Mouse (Mus musculus) forebrain, embryonic 13.5 days (tissue): ENCODE results near the gene Pth2r. TPM values are rescaled to one million over a fixed set of nuclear protein-coding genes. Genes with fewer than 3 reads are reported as not detected.

Experiments used
- ATAC-seq: fragments of 200-750 bp; cut with Nextera tagmentation; 2 replicates; pipeline ENCODE4 v1.8.0; 2017
- H3K27ac ChIP-seq: fragments of 300-500 bp; sonication (generic); 2 replicates; pipeline ENCODE4 v1.5.1; 2015; ENCODE audit warnings: inconsistent platforms, mild to moderate bottlenecking, moderate library complexity
- H3K27me3 ChIP-seq: fragments of 300-500 bp; sonication (generic); 2 replicates; pipeline ENCODE4 v1.6.1; 2015; ENCODE audit warnings: mild to moderate bottlenecking, inconsistent platforms
- H3K36me3 ChIP-seq: fragments of 300-500 bp; sonication (generic); 2 replicates; pipeline ENCODE4 v1.6.1; 2015; ENCODE audit warnings: mild to moderate bottlenecking, inconsistent platforms; ENCODE audit not compliant: poor library complexity, severe bottlenecking
- H3K4me1 ChIP-seq: fragments of 300-500 bp; sonication (generic); 2 replicates; pipeline ENCODE4 v1.6.1; 2015; ENCODE audit warnings: inconsistent platforms
- H3K4me2 ChIP-seq: fragments of 300-500 bp; sonication (generic); 2 replicates; pipeline ENCODE4 v1.6.1; 2015; ENCODE audit warnings: inconsistent platforms, mild to moderate bottlenecking, moderate library complexity
- H3K4me3 ChIP-seq: fragments of 300-500 bp; sonication (generic); 2 replicates; pipeline ENCODE4 v1.5.1; 2015; ENCODE audit warnings: mild to moderate bottlenecking, inconsistent platforms
- H3K9ac ChIP-seq: fragments of 300-500 bp; sonication (generic); 2 replicates; pipeline ENCODE4 v1.6.1; 2015; ENCODE audit warnings: mild to moderate bottlenecking, inconsistent platforms
- H3K9me3 ChIP-seq: fragments of 300-500 bp; sonication (generic); replicated peaks from 2 replicates; pipeline ENCODE4 v1.6.1; 2016; ENCODE audit warnings: inconsistent platforms
- WGBS: fragments of 180-500 bp; shearing (Covaris S2); methylation state at CpG from one replicate; pipeline ENCODE4 v1.1.7; 2015; 5-methylcytosine and 5-hydroxymethylcytosine counted together
- polyA plus RNA-seq: library from polyadenylated mRNA; unstranded; fragments of >200 nt; fragmentation: Nextera tagmentation; extraction: Ambion mirVana; gene quantifications from 2 replicates; pipeline ENCODE4 v1.2.1, GENCODE M21; 2015

Pth2r gene
- polyA plus RNA-seq: 0.54 and 1.1 TPM in 2 replicates

GRCm38 (mm10) chr1:65281756-65282155, at the start of gene Pth2r:
Gene Pth2r (plus strand): TSS chr1:65282056.
- no peak for ATAC-seq
- 80% methylated on average over 6 of the region's 6 CpGs for WGBS
- H3K9me3 ChIP-seq: no peaks in the 10 kb centered on the region
- H3K27me3 ChIP-seq: no peaks in the 10 kb centered on the region
- no peak within 1 kb of the TSS for H3K9ac ChIP-seq
- no peak within 1 kb of the TSS for H3K27ac ChIP-seq
- H3K4me3 ChIP-seq: no peak within 1 kb of the TSS
- peaks cover 2% of the 10 kb centered on the region for H3K36me3 ChIP-seq
- no peaks in the 10 kb centered on the region for H3K4me1 ChIP-seq
- H3K4me2 ChIP-seq: no peak within 1 kb of the TSS

- WGBS: 89% methylated on average over 3 of the region's 3 CpGs
- H3K4me2 ChIP-seq: no peak overlapping the region
- H3K27ac ChIP-seq: no peak overlapping the region
- no peak for ATAC-seq
- no peak overlapping the region for H3K4me3 ChIP-seq
- no peaks in the 10 kb centered on the region for H3K9me3 ChIP-seq
- no peak overlapping the region for H3K9ac ChIP-seq
- peaks cover 41% of the 10 kb centered on the region for H3K36me3 ChIP-seq
- no peaks in the 10 kb centered on the region for H3K27me3 ChIP-seq
- no peaks in the 10 kb centered on the region for H3K4me1 ChIP-seq
These were observed 44.1 kb upstream of the Pth2r start for GRCm38 (mm10) chr1:65237712-65238111.

- H3K4me1 ChIP-seq: no peaks in the 10 kb centered on the region
- no peak overlapping the region for H3K27ac ChIP-seq
- no peak for ATAC-seq
- 92% methylated on average over 1 of the region's 1 CpGs for WGBS
- H3K9me3 ChIP-seq: no peaks in the 10 kb centered on the region
- H3K9ac ChIP-seq: no peak overlapping the region
- peaks cover 33% of the 10 kb centered on the region for H3K36me3 ChIP-seq
- no peaks in the 10 kb centered on the region for H3K27me3 ChIP-seq
- no peak overlapping the region for H3K4me3 ChIP-seq
- H3K4me2 ChIP-seq: no peak overlapping the region
These were observed 36.2 kb upstream of the Pth2r start for GRCm38 (mm10) chr1:65245637-65246036.

- H3K27ac ChIP-seq: no peak overlapping the region
- no peaks in the 10 kb centered on the region for H3K9me3 ChIP-seq
- H3K4me3 ChIP-seq: no peak overlapping the region
- no peak overlapping the region for H3K9ac ChIP-seq
- 64% methylated on average over 3 of the region's 3 CpGs for WGBS
- no peak for ATAC-seq
- H3K4me2 ChIP-seq: no peak overlapping the region
- no peaks in the 10 kb centered on the region for H3K27me3 ChIP-seq
- peaks cover 6% of the 10 kb centered on the region for H3K36me3 ChIP-seq
- no peaks in the 10 kb centered on the region for H3K4me1 ChIP-seq
These were observed 1.4 kb upstream of the Pth2r start for GRCm38 (mm10) chr1:65280461-65280860.

GRCm38 (mm10) chr1:65282766-65283165, 910 bp downstream of the Pth2r start:
- WGBS: 8% methylated on average over 6 of the region's 6 CpGs
- ATAC-seq: peak; percentile 78
- Histone ChIP-seq H3K36me3 (no peaks in the 10 kb centered on the region), H3K4me1 (no peaks in the 10 kb centered on the region), H3K27me3 (no peaks in the 10 kb centered on the region), H3K9me3 (no peaks in the 10 kb centered on the region), H3K4me3 (no peak overlapping the region), H3K27ac (no peak overlapping the region), H3K9ac (no peak overlapping the region), H3K4me2 (no peak overlapping the region)

GRCm38 (mm10) chr1:65308476-65308875, 26.6 kb downstream of the Pth2r start:
- Histone ChIP-seq H3K27ac (no peak overlapping the region), H3K4me3 (no peak overlapping the region), H3K4me1 (peaks cover 10% of the 10 kb centered on the region), H3K9me3 (no peaks in the 10 kb centered on the region), H3K36me3 (no peaks in the 10 kb centered on the region), H3K27me3 (peaks cover 16% of the 10 kb centered on the region), H3K9ac (no peak overlapping the region), H3K4me2 (no peak overlapping the region)
- no peak for ATAC-seq
- WGBS: 92% methylated on average over 3 of the region's 3 CpGs

- ATAC-seq: peak; percentile 55; the same call in 1 of the 2 replicates
- Histone ChIP-seq H3K36me3 (no peaks in the 10 kb centered on the region), H3K4me1 (peaks cover 10% of the 10 kb centered on the region), H3K4me2 (peak overlapping the region; percentile 87), H3K27me3 (peaks cover 16% of the 10 kb centered on the region), H3K9ac (peak overlapping the region; percentile 62), H3K4me3 (peak overlapping the region; percentile 42), H3K9me3 (no peaks in the 10 kb centered on the region), H3K27ac (no peak overlapping the region)
- WGBS: under 1% methylated on average over 29 of the region's 29 CpGs
These were observed 29.5 kb downstream of the Pth2r start for GRCm38 (mm10) chr1:65311214-65311933.

GRCm38 (mm10) chr1:65312118-65312517, 30.3 kb downstream of the Pth2r start:
- H3K9me3 ChIP-seq: no peaks in the 10 kb centered on the region
- no peak overlapping the region for H3K27ac ChIP-seq
- no peaks in the 10 kb centered on the region for H3K36me3 ChIP-seq
- WGBS: 12% methylated on average over 7 of the region's 7 CpGs
- peak; percentile 53; the same call in 1 of the 2 replicates for ATAC-seq
- peaks cover 16% of the 10 kb centered on the region for H3K27me3 ChIP-seq
- peaks cover 10% of the 10 kb centered on the region for H3K4me1 ChIP-seq
- H3K9ac ChIP-seq: peak overlapping the region; percentile 62; the same call in 1 of the 2 replicates
- H3K4me2 ChIP-seq: peak overlapping the region; percentile 87
- peak overlapping the region; percentile 42 for H3K4me3 ChIP-seq

- Histone ChIP-seq H3K36me3 (no peaks in the 10 kb centered on the region), H3K9ac (no peak overlapping the region), H3K27ac (no peak overlapping the region), H3K4me2 (no peak overlapping the region), H3K9me3 (no peaks in the 10 kb centered on the region), H3K27me3 (peaks cover 16% of the 10 kb centered on the region), H3K4me3 (no peak overlapping the region), H3K4me1 (peaks cover 10% of the 10 kb centered on the region)
- WGBS: 64% methylated on average over 2 of the region's 2 CpGs
- ATAC-seq: no peak
These were observed 31.0 kb downstream of the Pth2r start for GRCm38 (mm10) chr1:65312896-65313295.

- no peak for ATAC-seq
- Histone ChIP-seq H3K9ac (no peak overlapping the region), H3K27me3 (peaks cover 16% of the 10 kb centered on the region), H3K4me2 (no peak overlapping the region), H3K4me1 (peaks cover 10% of the 10 kb centered on the region), H3K9me3 (no peaks in the 10 kb centered on the region), H3K36me3 (no peaks in the 10 kb centered on the region), H3K27ac (no peak overlapping the region), H3K4me3 (no peak overlapping the region)
- 66% methylated on average over 13 of the region's 13 CpGs for WGBS
These were observed 32.5 kb downstream of the Pth2r start for GRCm38 (mm10) chr1:65314054-65315021.

GRCm38 (mm10) chr1:65315022-65315407, 33.2 kb downstream of the Pth2r start:
- no peaks in the 10 kb centered on the region for H3K36me3 ChIP-seq

GRCm38 (mm10) chr1:65334026-65334425, 52.2 kb downstream of the Pth2r start:
- WGBS: 87% methylated on average over 5 of the region's 5 CpGs
- H3K9me3 ChIP-seq: no peaks in the 10 kb centered on the region
- H3K36me3 ChIP-seq: no peaks in the 10 kb centered on the region
- ATAC-seq: no peak
- no peak overlapping the region for H3K27ac ChIP-seq
- H3K4me2 ChIP-seq: no peak overlapping the region
- H3K27me3 ChIP-seq: no peaks in the 10 kb centered on the region
- no peak overlapping the region for H3K9ac ChIP-seq
- H3K4me1 ChIP-seq: no peaks in the 10 kb centered on the region
- H3K4me3 ChIP-seq: no peak overlapping the region

More at GRCm38 (mm10) chr1:65315022-65315407, 33.2 kb downstream of the Pth2r start:
- no peak for ATAC-seq
- Histone ChIP-seq H3K27ac (no peak overlapping the region), H3K4me3 (no peak overlapping the region), H3K4me2 (no peak overlapping the region), H3K9ac (no peak overlapping the region), H3K4me1 (peaks cover 10% of the 10 kb centered on the region), H3K27me3 (peaks cover 16% of the 10 kb centered on the region), H3K9me3 (no peaks in the 10 kb centered on the region)
- WGBS: 84% methylated on average over 8 of the region's 8 CpGs
